Comparison of ENCODE assay signal across 29 mouse cellular contexts in genomic region chr10:20326226-20326625, GRCm38 (mm10). TPM values are rescaled to one million over a fixed set of nuclear protein-coding genes. Genes with fewer than 3 reads are reported as not detected.
"Had no signal": no experiment of that assay in that cellular context is flagged by ENCODE, and none has a peak within 500 bp of the region (broad histone marks: within the 10 kb centered on the region; RNA-seq: fewer than 3 reads in every experiment).

No protein-coding gene starts in this region.

- H3K4me3 ChIP-seq: limb, embryonic 10.5 days; limb, embryonic 12.5 days; limb, embryonic 13.5 days; limb, embryonic 15.5 days; liver, embryonic 12.5 days; liver, embryonic 13.5 days; liver, embryonic 15.5 days; lung, embryonic 15.5 days; megakaryocyte, embryonic 14.5 days; midbrain, embryonic 10.5 days; midbrain, embryonic 12.5 days; midbrain, embryonic 13.5 days; midbrain, embryonic 15.5 days; myocyte; neural tube, embryonic 12.5 days had no signal

- DNase-seq: left cerebral cortex, postnatal 4 days; liver; liver, embryonic 13.5 days; liver, postnatal 0 days; lung, adult 18-20 months; lung, adult 2 months; lung, embryonic 14.5 days; lung, postnatal 10 days; lung, postnatal 14 days; lung, postnatal 36 days; lung, postnatal 4 days; midbrain, embryonic 14.5 days had no signal

- H3K9ac ChIP-seq: limb, embryonic 12.5 days; limb, embryonic 13.5 days; limb, embryonic 15.5 days; liver, embryonic 12.5 days; liver, embryonic 13.5 days; liver, embryonic 14.5 days; liver, embryonic 15.5 days; liver, postnatal 0 days; lung, embryonic 14.5 days; lung, embryonic 15.5 days; midbrain, embryonic 12.5 days; midbrain, embryonic 13.5 days; midbrain, embryonic 15.5 days; neural tube, embryonic 12.5 days had no signal

- H3K27ac ChIP-seq: limb, embryonic 10.5 days; limb, embryonic 12.5 days; limb, embryonic 13.5 days; limb, embryonic 15.5 days; liver, embryonic 12.5 days; liver, embryonic 13.5 days; liver, embryonic 14.5 days; liver, embryonic 15.5 days; lung, embryonic 15.5 days; macrophage; midbrain, embryonic 10.5 days; midbrain, embryonic 12.5 days; midbrain, embryonic 13.5 days; midbrain, embryonic 15.5 days; neural tube, embryonic 12.5 days had no signal

- H3K9me3 ChIP-seq: limb, embryonic 10.5 days; limb, embryonic 12.5 days; limb, embryonic 13.5 days; limb, embryonic 15.5 days; liver, embryonic 12.5 days; liver, embryonic 13.5 days; liver, embryonic 15.5 days; lung, embryonic 15.5 days; megakaryocyte, embryonic 14.5 days; midbrain, embryonic 10.5 days; midbrain, embryonic 12.5 days; midbrain, embryonic 13.5 days; midbrain, embryonic 15.5 days; neural tube, embryonic 12.5 days had no signal

- H3K27me3 ChIP-seq: limb, embryonic 12.5 days; limb, embryonic 13.5 days; limb, embryonic 15.5 days; liver, embryonic 12.5 days; liver, embryonic 13.5 days; liver, embryonic 15.5 days; lung, embryonic 15.5 days; megakaryocyte, embryonic 14.5 days; midbrain, embryonic 12.5 days; midbrain, embryonic 13.5 days; midbrain, embryonic 15.5 days; neural tube, embryonic 12.5 days had no signal

- H3K4me1 ChIP-seq: limb, embryonic 10.5 days; limb, embryonic 12.5 days; limb, embryonic 13.5 days; limb, embryonic 15.5 days; liver, embryonic 12.5 days; liver, embryonic 13.5 days; liver, embryonic 15.5 days; lung, embryonic 15.5 days; midbrain, embryonic 10.5 days; midbrain, embryonic 12.5 days; midbrain, embryonic 13.5 days; midbrain, embryonic 15.5 days; neural tube, embryonic 12.5 days had no signal

RNA-seq across cellular contexts. Expression of gene Mtfr2, which starts 21.3 kb away (rescaled TPM):
- total RNA-seq: liver, adult 2 months had no signal
- polyA plus RNA-seq: liver, adult 2 months had no signal
